Mouse (Mus musculus) CH12.LX (cell line): ENCODE results near the gene Dimt1. TPM values are rescaled to one million over a fixed set of nuclear protein-coding genes. Genes with fewer than 3 reads are reported as not detected.

Experiments used
- DNase-seq: peaks from one replicate; pipeline ENCODE4 v3.0.0-alpha.2; 2013; ENCODE audit errors: extremely low read depth
- H3K27ac ChIP-seq: 2 replicates; pipeline ENCODE4 v1.5.1; 2012; ENCODE audit warnings: low read depth, mild to moderate bottlenecking, control low read depth, moderate library complexity; ENCODE audit not compliant: insufficient read depth
- H3K27me3 ChIP-seq: replicated peaks from 2 replicates; pipeline ENCODE3; 2012; ENCODE audit warnings: inconsistent platforms
- H3K36me3 ChIP-seq, 2 experiments: replicated peaks in 1 of 2; 2 replicates each; pipeline versions ENCODE3 to v1.6.1; 2012; ENCODE audit warnings: inconsistent platforms in 1 of 2, low read length in 1 of 2, mild to moderate bottlenecking in 1 of 2, mixed read lengths in 1 of 2, moderate library complexity in 1 of 2; ENCODE audit not compliant: control insufficient read depth in 1 of 2, insufficient read depth in 1 of 2
- H3K4me1 ChIP-seq, 2 experiments: 2 replicates each; pipeline ENCODE4 v1.6.1; 2012; ENCODE audit warnings: inconsistent platforms in 1 of 2, moderate library complexity in 1 of 2; ENCODE audit not compliant: insufficient read depth in 2 of 2, control insufficient read depth in 1 of 2
- H3K4me2 ChIP-seq: 2 replicates; pipeline ENCODE4 v1.6.1; 2012; ENCODE audit warnings: low read depth, mild to moderate bottlenecking, control low read depth; ENCODE audit not compliant: poor library complexity, insufficient read depth, severe bottlenecking
- H3K4me3 ChIP-seq, 3 experiments: fragments of 150-350 bp in 1 of 3; sonication (generic) in 1 of 3; replicated peaks in 1 of 3; 2 replicates each; pipeline versions ENCODE3 to v1.5.1; 2011 to 2012; ENCODE audit warnings: low read depth in 2 of 3, low read length in 2 of 3, mild to moderate bottlenecking in 2 of 3, moderate library complexity in 2 of 3, control low read depth in 1 of 3, improper control_type of control experiment in 1 of 3, inconsistent platforms in 1 of 3, mixed read lengths in 1 of 3; ENCODE audit not compliant: poor library complexity in 1 of 3
- H3K79me2 ChIP-seq: replicated peaks from 2 replicates; pipeline ENCODE4 v1.6.1; 2012; ENCODE audit warnings: mild to moderate bottlenecking, moderate library complexity; ENCODE audit not compliant: control insufficient read depth, poor library complexity, insufficient read depth, severe bottlenecking; ENCODE audit errors: extremely low read depth
- H3K9ac ChIP-seq: 2 replicates; pipeline ENCODE4 v1.6.1; 2012; ENCODE audit warnings: low read depth, mild to moderate bottlenecking, control low read depth, moderate library complexity; ENCODE audit not compliant: insufficient read depth
- H3K9me3 ChIP-seq: replicated peaks from 2 replicates; pipeline ENCODE3; 2012; ENCODE audit warnings: low read length, inconsistent platforms, mixed read lengths
- CHD1 ChIP-seq: IDR thresholded peaks from 2 replicates; pipeline ENCODE4 v1.6.1; 2012; ENCODE audit warnings: low read depth, low read length, improper control_type of control experiment, inconsistent platforms
- CHD2 ChIP-seq: IDR thresholded peaks from 2 replicates; pipeline ENCODE4 v1.6.1; 2011; ENCODE audit warnings: low read length, improper control_type of control experiment
- CTCF ChIP-seq, 2 experiments: IDR thresholded peaks in 1 of 2; conservative IDR thresholded peaks in 1 of 2; 2 replicates each; pipeline ENCODE4 v1.5.1; 2011 to 2012; ENCODE audit warnings: low read depth in 2 of 2, low read length in 2 of 2, improper control_type of control experiment in 1 of 2, inconsistent platforms in 1 of 2, mild to moderate bottlenecking in 1 of 2, moderate library complexity in 1 of 2
- E2F4 ChIP-seq: IDR thresholded peaks from 2 replicates; pipeline ENCODE4 v1.6.1; 2011; ENCODE audit warnings: low read depth, low read length, improper control_type of control experiment; ENCODE audit not compliant: insufficient replicate concordance
- ELF1 ChIP-seq: IDR thresholded peaks from 2 replicates; pipeline ENCODE4 v1.6.1; 2014; ENCODE audit warnings: low read depth, mild to moderate bottlenecking, inconsistent platforms, low read length, improper control_type of control experiment
- ETS1 ChIP-seq: conservative IDR thresholded peaks from 2 replicates; pipeline ENCODE4 v1.6.1; 2012; ENCODE audit warnings: low read depth, mild to moderate bottlenecking, inconsistent platforms, low read length, improper control_type of control experiment, moderate library complexity
- JUN ChIP-seq: IDR thresholded peaks from 2 replicates; pipeline ENCODE4 v1.6.1; 2011; ENCODE audit warnings: low read depth, mild to moderate bottlenecking, low read length, improper control_type of control experiment, moderate library complexity; ENCODE audit not compliant: insufficient read depth
- JUND ChIP-seq: conservative IDR thresholded peaks from 2 replicates; pipeline ENCODE4 v1.6.1; 2011; ENCODE audit warnings: low read depth, low read length, improper control_type of control experiment
- KAT2A ChIP-seq: IDR thresholded peaks from 2 replicates; pipeline ENCODE4 v1.6.1; 2012; ENCODE audit warnings: low read length, improper control_type of control experiment, inconsistent platforms; ENCODE audit not compliant: insufficient replicate concordance
- MAFK ChIP-seq: IDR thresholded peaks from 2 replicates; pipeline ENCODE4 v1.6.1; 2011; ENCODE audit warnings: low read length, improper control_type of control experiment; ENCODE audit not compliant: insufficient replicate concordance
- MEF2A ChIP-seq: IDR thresholded peaks from 2 replicates; pipeline ENCODE4 v1.6.1; 2014; ENCODE audit warnings: low read depth, mild to moderate bottlenecking, inconsistent platforms, low read length, improper control_type of control experiment, borderline replicate concordance
- MXI1 ChIP-seq: IDR thresholded peaks from 2 replicates; pipeline ENCODE4 v1.6.1; 2011; ENCODE audit warnings: mild to moderate bottlenecking, low read depth, low read length, improper control_type of control experiment
- MYC ChIP-seq: IDR thresholded peaks from 2 replicates; pipeline ENCODE4 v1.6.1; 2011; ENCODE audit warnings: low read depth, mild to moderate bottlenecking, improper control_type of control experiment, low read length
- NRF1 ChIP-seq: IDR thresholded peaks from 2 replicates; pipeline ENCODE4 v1.6.1; 2014; ENCODE audit warnings: low read depth, mild to moderate bottlenecking, inconsistent platforms, low read length, improper control_type of control experiment, moderate library complexity
- PAX5 ChIP-seq: IDR thresholded peaks from 2 replicates; pipeline ENCODE4 v1.6.1; 2012; ENCODE audit warnings: low read length, inconsistent platforms, mixed read lengths
- POLR2AphosphoS2 ChIP-seq: IDR thresholded peaks from 2 replicates; pipeline ENCODE4 v1.6.1; 2011; ENCODE audit warnings: low read depth, low read length, improper control_type of control experiment
- RAD21 ChIP-seq: IDR thresholded peaks from 2 replicates; pipeline ENCODE4 v1.6.1; 2011; ENCODE audit warnings: low read depth, mild to moderate bottlenecking, low read length, improper control_type of control experiment, moderate library complexity
- SMC3 ChIP-seq: IDR thresholded peaks from 2 replicates; pipeline ENCODE4 v1.6.1; 2011; ENCODE audit warnings: low read depth, low read length, improper control_type of control experiment
- TBP ChIP-seq: conservative IDR thresholded peaks from 2 replicates; pipeline ENCODE4 v1.6.1; 2011; ENCODE audit warnings: low read depth, low read length, improper control_type of control experiment
- TCF12 ChIP-seq: IDR thresholded peaks from 2 replicates; pipeline ENCODE4 v1.6.1; 2014; ENCODE audit warnings: low read depth, mild to moderate bottlenecking, inconsistent platforms, low read length, improper control_type of control experiment
- UBTF ChIP-seq: IDR thresholded peaks from 2 replicates; pipeline ENCODE4 v1.6.1; 2012; ENCODE audit warnings: low read depth, mild to moderate bottlenecking, inconsistent platforms, low read length, improper control_type of control experiment, moderate library complexity
- USF2 ChIP-seq: conservative IDR thresholded peaks from 2 replicates; pipeline ENCODE4 v1.6.1; 2011; ENCODE audit warnings: low read depth, low read length, improper control_type of control experiment
- ZMIZ1 ChIP-seq: IDR thresholded peaks from 2 replicates; pipeline ENCODE4 v1.6.1; 2012; ENCODE audit warnings: low read depth, mild to moderate bottlenecking, inconsistent platforms, low read length, improper control_type of control experiment
- ZNF384 ChIP-seq: IDR thresholded peaks from 2 replicates; pipeline ENCODE4 v1.6.1; 2012; ENCODE audit warnings: low read depth, low read length, improper control_type of control experiment, inconsistent platforms
- dilution Hi-C: fragments of 300-500 bp; cut with MboI; formaldehyde crosslinking; loops from 2 replicates; pipeline ENCODE4 v1.14.3; 2020; ENCODE audit warnings: low sequenced_read_pairs; ENCODE audit not compliant: extremely low pct_unique_long_range_greater_than_20kb, extremely low pct_ligation_motif_present
- in situ Hi-C: fragments of 300-500 bp; cut with MboI; formaldehyde crosslinking; loops from 3 replicates; pipeline ENCODE4 v1.14.3; 2019; ENCODE audit warnings: low sequenced_read_pairs, low pct_ligation_motif_present, low pct_unique_long_range_greater_than_20kb, mixed read lengths
- polyA plus RNA-seq: library from polyadenylated mRNA; unstranded; fragments of >175 nt; gene quantifications from 2 replicates; pipeline ENCODE4 v1.2.1, GENCODE M21; 2012; ENCODE audit warnings: low read depth; ENCODE audit not compliant: insufficient read length
- total RNA-seq, 2 experiments: library from RNA; depleted of rRNA; stranded (reverse); fragments of 300-350 nt in 1 of 2; fragments of >200 nt in 1 of 2; gene quantifications; 2 replicates each; pipeline ENCODE4 v1.2.3; 2012 to 2014

The Dimt1 gene
- total and polyA plus RNA-seq, 3 experiments = 25.9 to 66.4 (median 49.4) TPM

- dilution Hi-C loops = no loop called here
- peaks cover 57 to 77% of the 10 kb centered on the region in 2 experiments for H3K36me3 ChIP-seq
- TF ChIP-seq CHD1 = no peak
- TF ChIP-seq ETS1 = no peak
- TF ChIP-seq JUND = no peak
- no peak for TF ChIP-seq TCF12
- TF ChIP-seq CHD2 = no peak
- no peak for TF ChIP-seq SMC3
- TF ChIP-seq TBP = no peak
- no peak for TF ChIP-seq MAFK
- no peak for TF ChIP-seq PAX5
- TF ChIP-seq MYC = no peak
- TF ChIP-seq ZMIZ1 = no peak
- TF ChIP-seq E2F4 = no peak
- no peak for TF ChIP-seq UBTF
- TF ChIP-seq, all 38 proteins: peak for 0
These were observed 8.0 kb downstream of the Dimt1 start for GRCm38 (mm10) chr13:106954880-106955279.

GRCm38 (mm10) chr13:106957554-106957953 lies 10.6 kb downstream of the Dimt1 start:
- Histone ChIP-seq H3K9me3 (no peaks in the 10 kb centered on the region), H3K79me2 (no peaks in the 10 kb centered on the region), H3K9ac (no peak overlapping the region), H3K4me2 (no peak overlapping the region)
- TF ChIP-seq ZMIZ1 (no peak), USF2 (no peak), ELF1 (no peak), TCF12 (no peak), CHD1 (no peak), ZNF384 (no peak), ETS1 (peak; percentile 88), CHD2 (no peak), POLR2AphosphoS2 (no peak), RAD21 (no peak), MEF2A (no peak), JUN (peak; percentile 41; the same call in 1 of the 2 replicates), CTCF (conservative IDR thresholded peaks at IDR 0.05 in 1 of 2, IDR thresholded peaks at IDR 0.05 in 1 of 2; ENCODE audit: low read depth in 2 of 2, low read length in 2 of 2) (no peak), JUND (peak; percentile 77), KAT2A (no peak), MXI1 (no peak; the same call in 1 of the 2 replicates), NRF1 (no peak)
- TF ChIP-seq, all 38 proteins: peak for 3
- H3K27me3 ChIP-seq = no peaks in the 10 kb centered on the region
- dilution Hi-C loops (no loop called here), in situ Hi-C loops (no loop called here)
- peaks cover 44 to 71% of the 10 kb centered on the region in 2 experiments for H3K36me3 ChIP-seq
- no peak overlapping the region; the same call in 1 of the 2 replicates for H3K27ac ChIP-seq
- peaks cover 5 to 11% of the 10 kb centered on the region in 2 experiments; a peak in 2 of 4 replicates for H3K4me1 ChIP-seq
- H3K4me3 ChIP-seq = no peak overlapping the region
- DNase-seq = peak; percentile 68

More at GRCm38 (mm10) chr13:106954880-106955279, 8.0 kb downstream of the Dimt1 start:
- no peaks in the 10 kb centered on the region for H3K9me3 ChIP-seq
- no peaks in the 10 kb centered on the region for H3K27me3 ChIP-seq
- no peak overlapping the region for H3K4me3 ChIP-seq
- H3K79me2 ChIP-seq = 0 out of 2 replicates have a peak, but pooled peaks cover 2% of the 10 kb centered on the region
- no peak overlapping the region for H3K9ac ChIP-seq
- in situ Hi-C loops = no loop called here
- no peak overlapping the region for H3K27ac ChIP-seq
- peaks cover 5 to 11% of the 10 kb centered on the region in 2 experiments; a peak in 2 of 4 replicates for H3K4me1 ChIP-seq
- H3K4me2 ChIP-seq = no peak overlapping the region
- no peak for DNase-seq
